Mouse (Mus musculus) ES-Bruce4 (cell line): ENCODE results near the gene Plekhg5. TPM values are rescaled to one million over a fixed set of nuclear protein-coding genes. Genes with fewer than 3 reads are reported as not detected.

ENCODE experiments used
- H3K27ac ChIP-seq: 2 replicates; pipeline ENCODE4 v1.5.1; 2012; ENCODE audit warnings: low read length, inconsistent platforms; ENCODE audit not compliant: insufficient read depth
- H3K27me3 ChIP-seq: 2 replicates; pipeline ENCODE4 v1.6.1; 2012; ENCODE audit warnings: mild to moderate bottlenecking, low read length, inconsistent platforms; ENCODE audit not compliant: control insufficient read depth, poor library complexity, insufficient read depth, severe bottlenecking
- H3K36me3 ChIP-seq: 2 replicates; pipeline ENCODE4 v1.6.1; 2012; ENCODE audit warnings: inconsistent platforms, mild to moderate bottlenecking, low read length, moderate library complexity; ENCODE audit not compliant: control insufficient read depth, poor library complexity, insufficient read depth, severe bottlenecking
- H3K4me1 ChIP-seq: one replicate; pipeline ENCODE4 v1.8.1; 2011; ENCODE audit warnings: low read length; ENCODE audit not compliant: control insufficient read depth, insufficient read depth
- H3K4me3 ChIP-seq: 2 replicates; pipeline ENCODE4 v1.5.1; 2011; ENCODE audit warnings: low read depth, mild to moderate bottlenecking, low read length
- H3K9ac ChIP-seq: 2 replicates; pipeline ENCODE4 v1.6.1; 2012; ENCODE audit warnings: low read depth, mild to moderate bottlenecking, inconsistent platforms; ENCODE audit not compliant: poor library complexity, severe bottlenecking
- H3K9me3 ChIP-seq: replicated peaks from 2 replicates; pipeline ENCODE4 v1.6.1; 2012; ENCODE audit warnings: mild to moderate bottlenecking, low read length, inconsistent platforms; ENCODE audit not compliant: control insufficient read depth, poor library complexity, insufficient read depth, severe bottlenecking
- CTCF ChIP-seq: IDR thresholded peaks from one replicate; pipeline ENCODE4 v1.8.1; 2011; ENCODE audit warnings: low read depth, low read length
- EP300 ChIP-seq: IDR thresholded peaks from 2 replicates; pipeline ENCODE4 v1.6.1; 2011; ENCODE audit warnings: low read depth, low read length; ENCODE audit not compliant: insufficient read depth
- POLR2A ChIP-seq: IDR thresholded peaks from one replicate; pipeline ENCODE4 v1.8.1; 2011; ENCODE audit warnings: low read length; ENCODE audit not compliant: insufficient read depth
- polyA plus RNA-seq: library from polyadenylated mRNA; stranded (reverse); fragments of >200 nt; gene quantifications from 2 replicates; pipeline ENCODE4 v1.2.4, GENCODE M21; 2011; ENCODE audit warnings: low read depth; ENCODE audit not compliant: missing spikeins, insufficient read depth, insufficient read length

Plekhg5 gene
- polyA plus RNA-seq, 1 experiment = 17.5 TPM

GRCm38 (mm10) chr4:152130771-152131653 lies 58.7 kb downstream of the Plekhg5 start:
- H3K4me3 ChIP-seq = peak overlapping the region; percentile 94
- peak overlapping the region; percentile 10; the same call in 1 of the 2 replicates for H3K27ac ChIP-seq
- H3K9ac ChIP-seq = peak overlapping the region; percentile 79
- no peaks in the 10 kb centered on the region; the same call in 1 of the 2 replicates for H3K27me3 ChIP-seq
- H3K36me3 ChIP-seq = no peaks in the 10 kb centered on the region
- peaks cover 8% of the 10 kb centered on the region for H3K4me1 ChIP-seq
- TF ChIP-seq POLR2A = no peak
- peak; percentile 33 for TF ChIP-seq CTCF
- TF ChIP-seq EP300 = no peak
- H3K9me3 ChIP-seq = no peaks in the 10 kb centered on the region

DNA sequence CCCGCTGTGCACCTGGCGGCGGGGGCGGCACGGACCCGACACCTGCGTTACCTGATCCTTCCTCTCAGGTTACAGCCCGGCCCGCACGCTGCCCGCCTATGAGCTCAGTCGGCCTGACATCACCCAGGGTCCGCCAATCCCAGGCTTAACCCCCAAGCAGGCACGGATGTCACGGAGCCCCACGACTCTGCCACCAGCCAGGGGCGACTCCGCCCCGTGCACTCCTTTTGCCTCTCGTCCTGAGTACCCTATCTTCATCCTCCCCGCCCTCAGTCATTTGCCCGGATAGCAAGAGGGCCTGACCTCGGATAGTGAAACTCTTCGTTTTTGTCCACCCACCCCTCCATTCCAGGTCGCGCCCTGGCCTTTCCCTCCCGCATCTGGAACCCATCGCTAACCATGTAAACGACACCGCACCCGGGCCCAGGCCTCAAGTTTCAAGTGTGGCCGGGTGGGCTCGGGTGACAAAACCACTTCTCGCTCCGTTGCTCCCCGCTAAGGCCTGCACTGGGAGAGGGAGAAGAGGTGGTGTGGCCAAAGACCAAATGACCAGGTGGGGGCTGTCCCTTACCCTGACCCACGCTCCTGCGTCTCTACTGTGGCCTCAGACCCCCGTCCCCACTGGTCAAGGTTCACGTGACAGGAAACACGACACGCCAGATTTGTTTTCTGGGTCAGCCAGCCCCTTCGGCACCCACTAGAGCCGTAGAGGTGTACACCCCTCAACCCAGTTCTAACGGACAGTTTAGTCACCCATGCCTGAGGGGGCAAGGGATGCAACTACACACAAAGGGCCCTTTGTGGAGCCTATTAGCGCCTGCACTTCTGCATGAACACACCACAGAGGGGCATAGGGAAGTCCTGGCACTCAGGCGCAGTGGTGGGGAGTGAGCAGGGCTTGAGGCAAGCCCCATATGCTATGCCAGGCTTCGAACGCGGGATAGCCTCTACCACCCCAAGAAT lies 59.8 kb downstream of the Plekhg5 start:
- Histone ChIP-seq H3K27me3 (no peaks in the 10 kb centered on the region; the same call in 1 of the 2 replicates), H3K9me3 (no peaks in the 10 kb centered on the region), H3K4me3 (peak overlapping the region; percentile 94), H3K4me1 (peaks cover 11% of the 10 kb centered on the region), H3K27ac (no peak overlapping the region), H3K9ac (peak overlapping the region; percentile 79), H3K36me3 (no peaks in the 10 kb centered on the region)
- TF ChIP-seq POLR2A (no peak), CTCF (no peak), EP300 (peak; percentile 85)

DNA sequence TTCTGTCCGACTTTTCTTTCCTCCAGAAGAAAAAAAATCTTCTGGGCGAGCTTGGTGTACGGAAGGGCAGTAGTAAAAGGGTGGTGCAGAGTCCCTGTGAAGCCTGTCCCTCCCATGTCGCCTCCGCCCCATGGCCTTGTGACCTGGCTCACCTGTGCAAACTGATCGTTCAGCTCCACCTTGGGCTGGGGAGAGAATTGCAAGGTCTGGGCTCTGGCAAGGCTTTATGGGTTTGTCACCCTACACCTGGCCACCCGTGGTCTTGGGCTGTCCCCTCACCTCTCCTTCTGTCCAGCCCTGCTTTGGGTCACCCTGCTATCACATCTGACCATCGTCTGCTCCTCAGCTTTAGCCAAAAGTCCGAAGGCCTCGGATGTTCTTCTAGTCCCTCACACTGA lies 60.5 kb downstream of the Plekhg5 start:
- Histone ChIP-seq H3K4me1 (peaks cover 11% of the 10 kb centered on the region), H3K4me3 (no peak overlapping the region; the same call in 1 of the 2 replicates)
- no peak for TF ChIP-seq POLR2A
- peak; percentile 60; the same call in 1 of the 2 replicates for TF ChIP-seq EP300
- peak; percentile 15 for TF ChIP-seq CTCF

DNA sequence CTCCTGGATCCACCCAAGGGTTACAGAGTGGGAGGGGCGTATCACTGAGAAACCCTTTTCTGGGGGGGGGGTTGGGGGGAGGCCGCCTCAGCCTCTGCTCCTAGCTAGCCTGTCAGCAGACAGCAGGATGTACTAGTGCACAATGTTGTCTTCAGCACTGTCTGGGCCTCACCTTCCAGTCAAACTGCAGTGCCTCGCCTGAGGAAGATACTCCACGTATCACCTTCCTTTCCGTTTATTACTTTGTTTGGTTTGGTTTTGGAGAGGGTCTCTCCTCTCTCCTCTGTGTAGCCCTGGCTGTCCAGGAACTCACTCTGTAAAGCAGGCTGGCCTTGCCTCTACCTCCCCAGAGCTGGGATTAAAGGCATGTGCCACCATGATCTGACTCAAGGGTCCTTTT lies 60.9 kb downstream of the Plekhg5 start:
- TF ChIP-seq EP300 (no peak), CTCF (no peak), POLR2A (no peak)
- Histone ChIP-seq H3K27ac (no peak overlapping the region), H3K9me3 (no peaks in the 10 kb centered on the region), H3K27me3 (no peaks in the 10 kb centered on the region; the same call in 1 of the 2 replicates), H3K4me1 (peaks cover 11% of the 10 kb centered on the region), H3K4me3 (no peak overlapping the region), H3K36me3 (no peaks in the 10 kb centered on the region), H3K9ac (no peak overlapping the region)

More for the DNA sequence above, 60.5 kb downstream of the Plekhg5 start:
- H3K36me3 ChIP-seq = no peaks in the 10 kb centered on the region
- no peaks in the 10 kb centered on the region for H3K9me3 ChIP-seq
- no peaks in the 10 kb centered on the region; the same call in 1 of the 2 replicates for H3K27me3 ChIP-seq
- no peak overlapping the region for H3K9ac ChIP-seq
- no peak overlapping the region for H3K27ac ChIP-seq

DNA sequence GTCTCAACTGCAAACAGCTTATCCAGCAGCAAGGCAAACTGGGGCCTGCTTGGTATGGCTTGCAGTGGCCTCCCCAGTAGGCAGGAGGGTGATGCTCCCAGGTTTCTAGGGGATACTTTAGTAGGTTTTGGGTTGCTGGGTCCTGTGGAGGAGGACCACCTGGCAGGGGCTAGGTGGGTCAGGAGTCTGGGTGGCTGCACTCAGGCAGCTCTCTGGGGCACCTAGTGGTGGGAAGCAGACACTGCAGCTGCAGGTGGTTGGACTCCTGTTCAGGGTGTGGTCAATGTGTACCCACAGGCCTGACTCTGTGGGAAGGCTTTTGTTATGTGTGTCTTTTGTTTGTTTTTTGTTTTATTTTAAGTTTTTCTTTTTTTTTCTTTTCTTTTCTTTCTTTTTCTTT lies 62.2 kb downstream of the Plekhg5 start:
- Histone ChIP-seq H3K36me3 (no peaks in the 10 kb centered on the region), H3K9ac (no peak overlapping the region), H3K27ac (no peak overlapping the region), H3K4me3 (no peak overlapping the region), H3K4me1 (peaks cover 8% of the 10 kb centered on the region), H3K9me3 (no peaks in the 10 kb centered on the region), H3K27me3 (no peaks in the 10 kb centered on the region; the same call in 1 of the 2 replicates)
- TF ChIP-seq CTCF (peak; percentile 85), EP300 (0 out of 2 replicates have a peak, but pooled peaks have one; percentile 41), POLR2A (no peak)
